Mouse (Mus musculus) intestine, embryonic 14.5 days (tissue): ENCODE measurements around the gene Pias1. TPM values are rescaled to one million over a fixed set of nuclear protein-coding genes. Genes with fewer than 3 reads are reported as not detected.
"Not testable (repeated sequence)": the region's sequence is repeated elsewhere in the genome, so short reads cannot be mapped to it uniquely, and the experiment has no call there.

Source experiments
- ATAC-seq: fragments of 200-750 bp; cut with Nextera tagmentation; replicated peaks from 2 replicates; pipeline ENCODE4 v1.8.0; 2017; ENCODE audit warnings: low read depth, moderate number of reproducible peaks, moderate TSS enrichment, moderate library complexity; ENCODE audit not compliant: low FRiP score, low TSS enrichment
- DNase-seq: peaks from one replicate; pipeline ENCODE4 v3.0.0-alpha.2; 2018; ENCODE audit warnings: low spot score
- H3K27ac ChIP-seq: fragments of 300-500 bp; sonication (generic); 2 replicates; pipeline ENCODE4 v1.5.1; 2014; ENCODE audit warnings: low read depth, mild to moderate bottlenecking, control low read depth
- H3K27me3 ChIP-seq: fragments of 300-500 bp; sonication (generic); replicated peaks from 2 replicates; pipeline ENCODE4 v1.6.1; 2014; ENCODE audit warnings: low read length, control low read depth; ENCODE audit not compliant: control insufficient read depth, insufficient read depth
- H3K36me3 ChIP-seq: fragments of 300-500 bp; sonication (generic); 2 replicates; pipeline ENCODE4 v1.6.1; 2014; ENCODE audit warnings: low read length, control low read depth; ENCODE audit not compliant: control insufficient read depth, insufficient read depth
- H3K4me1 ChIP-seq: fragments of 300-500 bp; sonication (generic); replicated peaks from 2 replicates; pipeline ENCODE4 v1.6.1; 2014; ENCODE audit warnings: low read length, control low read depth, mixed read lengths; ENCODE audit not compliant: control insufficient read depth, insufficient read depth
- H3K4me2 ChIP-seq: fragments of 300-500 bp; sonication (generic); 2 replicates; pipeline ENCODE4 v1.6.1; 2014; ENCODE audit warnings: low read length
- H3K4me3 ChIP-seq: fragments of 300-500 bp; sonication (generic); 2 replicates; pipeline ENCODE4 v1.5.1; 2014; ENCODE audit warnings: low read depth, low read length, control low read depth, mixed read lengths
- H3K9ac ChIP-seq: fragments of 300-500 bp; sonication (generic); 2 replicates; pipeline ENCODE4 v1.6.1; 2014; ENCODE audit warnings: mild to moderate bottlenecking, low read length
- H3K9me3 ChIP-seq: fragments of 300-500 bp; sonication (generic); 2 replicates; pipeline ENCODE4 v1.6.1; 2016; ENCODE audit warnings: low read length, control low read depth; ENCODE audit not compliant: control insufficient read depth
- WGBS: fragments of 180-500 bp; shearing (Covaris S2); extraction: QIAGEN DNeasy Blood & Tissue Kit; methylation state at CpG from one replicate; pipeline ENCODE4 v1.1.7; 2014; 5-methylcytosine and 5-hydroxymethylcytosine counted together
- polyA plus RNA-seq: library from polyadenylated mRNA; unstranded; fragments of >200 nt; fragmentation: Nextera tagmentation; extraction: Ambion mirVana; gene quantifications from 2 replicates; pipeline ENCODE4 v1.2.1, GENCODE M21; 2014

The Pias1 gene
- polyA plus RNA-seq, 1 experiment from 2014 or later = 51.4 TPM

DNA sequence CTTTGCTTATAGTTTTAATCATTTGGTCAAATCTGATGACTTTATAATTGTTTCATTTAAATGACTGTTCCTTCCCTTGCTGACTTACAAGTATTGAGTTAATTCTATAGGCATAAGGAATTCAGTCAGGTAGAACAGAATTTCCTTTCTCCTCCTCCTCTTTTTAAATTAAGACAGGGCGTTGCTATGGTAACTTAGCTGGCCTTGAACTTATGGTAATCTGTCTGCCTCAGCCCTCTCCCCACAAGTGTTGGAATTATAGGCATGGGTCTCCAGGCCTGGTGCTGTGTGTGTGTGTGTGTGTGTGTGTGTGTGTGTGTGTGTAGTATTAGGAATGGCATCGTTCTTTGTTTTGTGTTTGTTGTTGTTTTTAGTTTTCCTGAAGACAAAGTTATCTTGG is 86.0 kb downstream of the Pias1 start:
- Histone ChIP-seq H3K4me3 (no peak overlapping the region), H3K4me2 (no peak overlapping the region), H3K36me3 (peaks cover 35% of the 10 kb centered on the region), H3K9ac (no peak overlapping the region), H3K4me1 (no peaks in the 10 kb centered on the region), H3K27ac (no peak overlapping the region), H3K9me3 (no peaks in the 10 kb centered on the region), H3K27me3 (no peaks in the 10 kb centered on the region)
- 100% methylated on average over 2 of the region's 2 CpGs for WGBS
- DNase-seq = no peak
- no peak for ATAC-seq

DNA sequence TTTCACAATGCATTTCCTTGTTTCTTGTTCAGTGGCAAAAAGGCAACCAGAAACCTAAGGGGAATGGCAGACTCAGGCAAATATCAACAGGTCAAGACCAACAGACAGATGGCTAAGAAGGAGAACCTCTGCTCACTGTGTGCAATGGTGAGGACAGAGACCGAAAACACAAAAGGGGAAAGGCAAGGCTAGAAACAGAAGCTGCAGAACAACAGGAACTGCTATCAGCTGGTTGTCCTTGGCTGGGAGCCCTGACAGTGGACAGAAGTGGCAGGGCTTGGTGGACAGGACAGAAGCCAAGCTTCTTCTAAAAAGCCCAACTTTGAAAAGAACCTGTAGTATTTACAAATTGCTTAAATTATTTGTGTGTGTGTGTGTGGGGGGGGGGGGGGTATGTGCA is 93.2 kb downstream of the Pias1 start:
- H3K4me3 ChIP-seq = no peak overlapping the region
- no peaks in the 10 kb centered on the region for H3K4me1 ChIP-seq
- WGBS = 80% methylated on average over 1 of the region's 1 CpGs
- H3K27ac ChIP-seq = no peak overlapping the region
- H3K9ac ChIP-seq = no peak overlapping the region
- ATAC-seq (no peak), DNase-seq (no peak)
- H3K9me3 ChIP-seq = no peaks in the 10 kb centered on the region
- H3K36me3 ChIP-seq = peaks cover 35% of the 10 kb centered on the region
- H3K4me2 ChIP-seq = no peak overlapping the region
- no peaks in the 10 kb centered on the region for H3K27me3 ChIP-seq

DNA sequence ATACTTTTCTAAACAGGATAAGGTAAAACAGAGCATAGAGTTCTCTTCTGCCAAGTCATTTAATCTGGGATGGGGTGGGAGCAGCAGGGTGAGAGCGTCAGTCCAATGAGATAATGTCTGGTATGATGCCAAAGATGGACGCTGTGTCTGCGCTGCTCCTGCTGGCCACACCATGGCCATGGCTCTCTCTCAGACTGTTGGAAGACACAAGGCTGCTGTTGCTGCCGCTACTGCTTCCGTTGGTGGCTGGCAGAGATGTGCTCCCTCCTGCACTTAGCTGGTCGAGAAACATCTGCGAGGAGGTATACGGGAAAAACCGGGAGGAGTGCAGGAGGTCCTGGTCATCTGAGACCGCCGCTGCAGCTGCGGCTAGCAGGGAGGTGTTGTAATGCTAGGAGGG is 105.9 kb downstream of the Pias1 start:
- H3K4me1 ChIP-seq = no peaks in the 10 kb centered on the region
- DNase-seq = no peak
- H3K9ac ChIP-seq = no peak overlapping the region
- no peaks in the 10 kb centered on the region for H3K27me3 ChIP-seq
- peaks cover 62% of the 10 kb centered on the region for H3K36me3 ChIP-seq
- 73% methylated on average over 12 of the region's 12 CpGs for WGBS
- no peak overlapping the region for H3K27ac ChIP-seq
- H3K4me2 ChIP-seq = no peak overlapping the region
- ATAC-seq = no peak
- no peak overlapping the region for H3K4me3 ChIP-seq
- no peaks in the 10 kb centered on the region for H3K9me3 ChIP-seq

DNA sequence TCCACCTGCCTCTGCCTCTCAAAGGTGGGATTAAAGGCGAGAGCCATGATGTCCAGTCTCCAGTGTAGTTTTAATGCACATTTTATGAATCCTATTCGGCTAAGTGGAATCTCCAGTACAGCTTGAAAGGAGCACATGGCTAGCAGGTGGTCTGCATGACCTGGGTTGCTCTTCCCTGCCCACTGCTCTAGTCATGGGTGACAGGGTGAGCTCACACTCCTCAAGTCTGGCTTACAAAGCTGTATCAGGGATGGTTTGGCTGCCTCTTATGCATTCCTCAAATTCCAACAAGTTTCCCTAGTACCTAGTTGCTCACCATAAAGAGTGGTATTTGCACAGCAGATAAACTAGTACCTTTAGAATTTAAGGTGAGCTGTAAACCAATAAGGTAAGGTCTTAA is 109.9 kb downstream of the Pias1 start:
- Histone ChIP-seq H3K4me1 (0 out of 2 replicates have a peak, but pooled peaks cover 5% of the 10 kb centered on the region), H3K9ac (no peak overlapping the region), H3K36me3 (peaks cover 25% of the 10 kb centered on the region), H3K4me3 (no peak overlapping the region), H3K27ac (no peak overlapping the region), H3K4me2 (no peak overlapping the region), H3K27me3 (no peaks in the 10 kb centered on the region), H3K9me3 (no peaks in the 10 kb centered on the region)
- 75% methylated on average over 2 of the region's 2 CpGs for WGBS
- no peak for DNase-seq
- ATAC-seq = no peak

DNA sequence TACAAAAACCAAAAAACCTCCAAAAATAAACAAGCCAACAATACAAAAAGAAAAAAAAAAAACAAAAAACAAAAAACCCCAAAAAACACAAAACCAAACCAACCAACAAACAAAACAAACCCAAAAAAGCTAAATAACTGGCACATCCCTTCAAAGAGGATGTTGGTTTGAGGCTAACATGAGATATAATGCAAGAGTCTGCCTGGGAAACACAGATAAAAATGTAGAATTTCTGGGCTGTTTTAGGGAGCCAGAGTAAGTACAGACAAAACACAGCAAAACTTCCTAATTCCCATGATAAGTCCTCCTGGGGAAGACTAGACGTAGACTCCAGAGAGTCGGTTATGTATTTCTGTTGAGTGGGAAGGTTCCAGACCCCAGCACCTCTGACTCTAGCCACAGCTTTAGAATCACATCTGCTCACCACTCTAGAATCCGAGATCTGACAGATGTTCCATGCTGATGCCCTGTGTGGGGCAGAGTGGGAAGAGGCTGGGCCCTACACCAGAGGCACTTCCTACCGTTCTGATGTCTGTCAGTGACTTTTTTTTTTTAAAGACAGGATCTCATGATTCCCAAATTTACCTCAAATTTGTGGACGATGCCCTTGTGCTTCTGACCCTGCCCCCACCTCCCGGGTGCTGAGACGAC is 110.6 kb downstream of the Pias1 start:
- Histone ChIP-seq H3K9me3 (no peaks in the 10 kb centered on the region), H3K4me3 (no peak overlapping the region), H3K4me1 (0 out of 2 replicates have a peak, but pooled peaks cover 5% of the 10 kb centered on the region), H3K27ac (no peak overlapping the region), H3K27me3 (no peaks in the 10 kb centered on the region), H3K9ac (no peak overlapping the region), H3K36me3 (peaks cover 20% of the 10 kb centered on the region), H3K4me2 (no peak overlapping the region)
- no peak for DNase-seq
- ATAC-seq = no peak
- WGBS = 81% methylated on average over 7 of the region's 7 CpGs

DNA sequence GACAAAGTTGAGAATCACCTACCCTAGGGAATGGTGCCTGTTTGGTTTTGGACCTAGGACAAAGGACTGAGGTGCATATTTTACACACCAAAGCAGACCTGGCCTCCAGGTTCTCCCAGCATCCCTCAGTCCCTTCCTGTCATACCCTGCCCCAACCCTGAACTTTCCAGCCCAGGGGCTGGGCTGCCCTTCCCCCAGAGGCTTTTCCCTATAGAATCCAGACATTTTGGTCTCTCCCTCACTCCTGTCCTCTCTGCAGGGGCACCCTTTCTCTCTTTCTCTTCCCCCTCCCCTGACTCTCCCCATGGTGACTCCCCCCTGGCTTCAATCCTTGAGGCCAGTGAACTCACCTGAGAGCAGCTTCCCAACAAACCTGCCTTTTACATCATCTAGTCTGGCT is 117.0 kb downstream of the Pias1 start:
- H3K9me3 ChIP-seq = no peaks in the 10 kb centered on the region
- ATAC-seq (no peak), DNase-seq (no peak)
- H3K9ac ChIP-seq = no peak overlapping the region
- H3K4me1 ChIP-seq = 0 out of 2 replicates have a peak, but pooled peaks cover 5% of the 10 kb centered on the region
- H3K27me3 ChIP-seq = no peaks in the 10 kb centered on the region
- no peaks in the 10 kb centered on the region for H3K36me3 ChIP-seq
- H3K4me2 ChIP-seq = no peak overlapping the region
- no peak overlapping the region for H3K4me3 ChIP-seq
- H3K27ac ChIP-seq = no peak overlapping the region

DNA sequence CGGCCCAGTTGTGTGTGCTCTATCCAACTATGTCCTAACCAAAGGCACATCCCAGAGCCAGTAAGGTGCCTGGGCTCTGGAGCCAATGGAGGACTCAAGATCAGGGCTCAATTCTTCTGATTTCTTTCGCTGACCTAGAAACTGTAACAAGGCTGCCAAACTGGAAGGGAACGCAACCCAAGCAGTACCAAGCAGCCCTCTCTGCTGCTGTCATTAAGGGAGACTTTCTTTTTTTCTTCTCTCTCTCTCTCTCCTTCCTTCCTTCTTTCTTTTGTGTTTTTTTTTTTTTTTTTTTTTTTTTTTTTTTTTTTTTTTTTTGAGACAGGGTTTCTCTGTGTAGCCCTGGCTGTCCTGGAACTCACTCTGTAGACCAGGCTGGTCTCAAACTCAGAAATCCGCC is 118.5 kb downstream of the Pias1 start:
- 91% methylated on average over 4 of the region's 4 CpGs for WGBS

DNA sequence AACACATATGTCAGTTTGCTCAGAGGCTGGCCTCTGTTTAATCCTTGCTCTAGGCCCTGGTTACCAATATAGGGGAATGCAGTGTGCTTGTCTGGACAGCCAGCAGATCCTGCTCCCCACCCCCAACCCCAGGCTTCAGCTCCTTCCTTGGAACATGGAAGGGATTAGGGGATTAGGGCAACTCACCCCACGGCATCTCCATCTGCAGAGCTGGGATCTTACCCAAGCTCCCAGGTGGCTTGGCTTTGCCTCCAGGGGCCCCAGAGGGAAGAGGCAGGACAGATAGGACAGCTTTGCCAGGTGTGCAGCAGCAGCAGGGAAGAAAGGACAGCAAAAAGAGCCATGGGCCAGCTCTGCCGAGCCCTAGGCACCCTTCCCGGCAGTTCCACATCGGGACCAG is 126.9 kb downstream of the Pias1 start:
- WGBS = 72% methylated on average over 4 of the region's 4 CpGs
- Histone ChIP-seq H3K4me2 (no peak overlapping the region), H3K4me1 (peaks cover 23% of the 10 kb centered on the region), H3K27ac (no peak overlapping the region), H3K27me3 (no peaks in the 10 kb centered on the region), H3K9me3 (no peaks in the 10 kb centered on the region), H3K9ac (no peak overlapping the region), H3K4me3 (no peak overlapping the region), H3K36me3 (no peaks in the 10 kb centered on the region)
- DNase-seq = no peak
- no peak for ATAC-seq

More for the DNA sequence above, 118.5 kb downstream of the Pias1 start:
- not testable (repeated sequence) for H3K4me3 ChIP-seq, H3K27me3 ChIP-seq, H3K27ac ChIP-seq, H3K4me1 ChIP-seq, H3K36me3 ChIP-seq, DNase-seq, H3K4me2 ChIP-seq, ATAC-seq, H3K9ac ChIP-seq, H3K9me3 ChIP-seq

DNA sequence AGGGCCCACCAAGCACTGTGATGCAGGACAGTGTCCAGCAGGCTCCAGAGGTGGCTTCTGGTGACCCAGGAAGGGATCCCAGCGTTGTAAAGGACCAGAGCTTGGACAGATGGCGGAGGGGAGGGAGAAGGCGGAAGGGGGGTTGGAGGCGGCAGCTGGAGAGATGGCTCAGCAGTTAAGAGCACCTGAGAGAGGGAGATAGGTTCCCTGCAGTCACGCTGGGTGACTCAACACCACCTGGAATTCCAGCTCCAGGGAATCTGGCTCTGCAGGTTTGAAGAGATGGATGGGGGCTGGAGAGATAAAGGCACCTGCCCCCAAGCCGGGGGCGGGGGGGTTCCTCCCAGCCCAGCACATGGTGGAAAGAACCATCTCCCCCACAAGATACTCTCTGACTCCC is 127.6 kb downstream of the Pias1 start:
- not testable (repeated sequence) for H3K27ac ChIP-seq

More for the DNA sequence above, 127.6 kb downstream of the Pias1 start:
- DNase-seq, H3K9ac ChIP-seq, H3K4me3 ChIP-seq, H3K36me3 ChIP-seq, H3K27me3 ChIP-seq, H3K9me3 ChIP-seq: not testable (repeated sequence)
- H3K4me1 ChIP-seq = peaks cover 23% of the 10 kb centered on the region
- WGBS = 49% methylated on average over 6 of the region's 7 CpGs
- 0 out of 2 replicates have a peak overlapping the region, but pooled peaks have one; percentile 55 for H3K4me2 ChIP-seq
- ATAC-seq = 0 out of 2 replicates have a peak, but pooled peaks have one; percentile 32
